Mouse (Mus musculus) regulatory T cell (primary cell): ENCODE results near the gene Gm3488.
"Not testable (repeated sequence)": the region's sequence is repeated elsewhere in the genome, so short reads cannot be mapped to it uniquely, and the experiment has no call there.

Source experiments
- in situ Hi-C: fragments of 300-600 bp; cut with MboI, MseI; formaldehyde crosslinking; loops from one replicate; pipeline ENCODE4 v1.15.1; 2025; ENCODE audit warnings: high pct_unique_total_duplicates

Gene Gm3488

DNA sequence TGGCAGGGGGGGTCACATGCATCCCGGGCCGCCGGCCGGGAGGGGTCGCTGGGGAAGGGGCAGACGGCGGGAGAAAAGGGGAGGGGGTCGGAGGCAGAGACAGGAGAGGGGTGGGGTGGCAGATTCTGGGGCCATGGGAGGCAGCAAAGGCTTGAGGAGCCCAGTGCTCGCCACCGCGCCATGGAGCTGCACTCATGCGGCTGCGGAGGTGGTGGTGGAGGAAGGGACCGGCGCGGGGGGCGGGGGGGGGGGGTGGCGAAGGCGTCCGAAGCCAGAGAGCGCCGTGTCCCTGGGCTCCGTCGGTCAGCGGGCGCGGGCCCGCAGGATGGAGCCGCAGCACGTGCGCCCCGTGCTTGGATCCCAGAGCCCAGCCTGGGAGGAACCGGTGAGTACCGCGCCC lies at the start of gene Gm3488:
Gene Gm3488 (plus strand): TSS at position 301 of the 400 bp plus-strand sequence.
- in situ Hi-C loops = not testable (repeated sequence)

DNA sequence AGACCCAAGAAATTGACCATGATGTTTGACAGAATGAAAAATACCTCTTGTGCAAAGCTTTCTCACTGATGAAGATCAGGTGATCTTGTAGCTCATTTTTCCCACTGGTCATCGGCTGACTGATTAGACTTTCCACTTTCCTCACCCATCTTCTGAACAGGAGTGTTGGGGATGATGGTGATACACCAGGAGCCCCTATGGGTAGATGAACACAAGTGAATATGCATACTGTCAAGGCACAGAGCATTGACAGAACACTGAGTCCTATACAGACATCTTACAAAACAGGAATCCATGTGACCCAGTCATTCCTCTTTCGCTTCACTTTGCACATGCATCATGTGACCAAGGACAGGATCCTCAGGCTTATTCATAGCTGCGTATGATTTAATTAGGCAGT lies 46.1 kb upstream of the Gm3488 start, which contains the start of gene Gm3194:
Gene Gm3194 (minus strand): TSS at position 101 of the 400 bp plus-strand sequence.
- in situ Hi-C loops = not testable (repeated sequence)

DNA sequence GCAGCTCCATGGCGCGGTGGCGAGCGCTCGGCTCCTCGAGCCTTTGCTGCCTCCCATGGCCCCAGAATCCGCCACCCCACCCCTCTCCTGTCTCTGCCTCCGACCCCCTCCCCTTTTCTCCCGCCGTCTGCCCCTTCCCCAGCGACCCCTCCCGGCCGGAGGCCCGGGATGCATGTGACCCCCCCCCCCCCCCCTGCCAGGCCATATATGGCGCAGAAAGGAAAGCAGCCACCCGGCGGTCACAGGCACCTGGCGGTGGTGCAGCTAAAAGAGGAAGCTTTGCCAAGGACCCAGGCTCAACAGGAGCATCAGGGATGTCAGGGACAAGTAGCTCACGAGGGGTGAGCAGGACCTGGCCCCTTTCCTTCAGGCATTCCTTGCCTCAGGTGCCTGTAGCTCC lies 41.0 kb upstream of the Gm3488 start:
- in situ Hi-C loops = not testable (repeated sequence)

DNA sequence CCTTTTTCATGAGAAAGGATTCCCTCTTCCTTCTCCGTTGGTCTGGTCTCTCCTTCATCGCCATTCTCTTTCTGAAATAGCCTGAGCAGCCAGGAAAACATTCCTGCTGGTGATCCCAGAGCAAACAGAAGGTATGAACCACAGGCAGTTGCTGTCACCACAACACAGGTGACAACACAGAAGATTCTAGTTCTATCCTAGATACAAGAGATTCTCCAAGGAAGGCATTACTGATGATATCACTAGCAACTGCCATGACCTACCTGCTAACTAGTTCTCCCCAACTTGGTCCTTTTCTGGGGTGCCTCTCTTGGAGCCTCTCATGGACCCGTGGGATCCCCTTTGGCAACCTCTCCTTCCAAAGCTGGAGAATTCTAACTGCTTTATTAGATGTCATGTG lies 23.7 kb upstream of the Gm3488 start, which contains the start of gene Gm8246:
Gene Gm8246 (minus strand): TSS at position 101 of the 400 bp plus-strand sequence.
- in situ Hi-C loops = loop anchor here (25.0 kb wide), 1 partner anchor 385 kb away; no protein-coding TSS in a partner anchor

- in situ Hi-C loops = loop anchor here (25.0 kb wide), 1 partner anchor 378 kb away; no protein-coding TSS in a partner anchor
These were observed 17.6 kb upstream of the Gm3488 start, which contains the start of gene Gm3187 for GRCm38 (mm10) chr14:5483907-5484306. Gene Gm3187, plus strand, starts transcription at chr14:5484207.

GRCm38 (mm10) chr14:5538196-5538595 lies 36.7 kb downstream of the Gm3488 start, which contains the start of gene Gm3532:
Gene Gm3532, plus strand, starts transcription at chr14:5538496.
- in situ Hi-C loops = not testable (repeated sequence)
